Mouse (Mus musculus) bone marrow, adult 2 months (tissue): ENCODE data around the gene Smbd1. TPM values are rescaled to one million over a fixed set of nuclear protein-coding genes. Genes with fewer than 3 reads are reported as not detected.

Experiments
- H3K27ac ChIP-seq: fragments of 200-500 bp; 2 replicates; pipeline ENCODE4 v1.5.1; 2012; ENCODE audit warnings: low read depth, mild to moderate bottlenecking, control low read depth, inconsistent platforms, low read length; ENCODE audit not compliant: control insufficient read depth, poor library complexity, insufficient read depth
- H3K4me1 ChIP-seq: fragments of 200-500 bp; 2 replicates; pipeline ENCODE4 v1.6.1; 2011; ENCODE audit warnings: low read length; ENCODE audit not compliant: control insufficient read depth, insufficient read depth
- H3K4me3 ChIP-seq: fragments of 200-500 bp; replicated peaks from 2 replicates; pipeline ENCODE3; 2011; ENCODE audit warnings: mild to moderate bottlenecking, low read depth, low read length, control low read depth; ENCODE audit not compliant: control insufficient read depth
- CTCF ChIP-seq: fragments of 200-500 bp; IDR thresholded peaks from 2 replicates; pipeline ENCODE4 v1.5.1; 2011; ENCODE audit warnings: low read length, control low read depth; ENCODE audit not compliant: control insufficient read depth, insufficient read depth
- POLR2A ChIP-seq: fragments of 200-500 bp; IDR thresholded peaks from 2 replicates; pipeline ENCODE4 v1.6.1; 2011; ENCODE audit warnings: low read depth, mild to moderate bottlenecking, control low read depth, low read length, borderline replicate concordance; ENCODE audit not compliant: control insufficient read depth
- WGBS: fragments of 180-500 bp; shearing (Covaris S2); methylation state at CpG from one replicate; pipeline ENCODE4 v1.1.7; 2018; 5-methylcytosine and 5-hydroxymethylcytosine counted together
- polyA plus RNA-seq: library from polyadenylated mRNA; stranded (reverse); fragments of >200 nt; gene quantifications from 2 replicates; pipeline ENCODE4 v1.2.4, GENCODE M21; 2011; ENCODE audit warnings: low replicate concordance; ENCODE audit not compliant: missing spikeins, insufficient read depth, insufficient read length

Gene Smbd1
- polyA plus RNA-seq, result not detected in 2 replicates

DNA sequence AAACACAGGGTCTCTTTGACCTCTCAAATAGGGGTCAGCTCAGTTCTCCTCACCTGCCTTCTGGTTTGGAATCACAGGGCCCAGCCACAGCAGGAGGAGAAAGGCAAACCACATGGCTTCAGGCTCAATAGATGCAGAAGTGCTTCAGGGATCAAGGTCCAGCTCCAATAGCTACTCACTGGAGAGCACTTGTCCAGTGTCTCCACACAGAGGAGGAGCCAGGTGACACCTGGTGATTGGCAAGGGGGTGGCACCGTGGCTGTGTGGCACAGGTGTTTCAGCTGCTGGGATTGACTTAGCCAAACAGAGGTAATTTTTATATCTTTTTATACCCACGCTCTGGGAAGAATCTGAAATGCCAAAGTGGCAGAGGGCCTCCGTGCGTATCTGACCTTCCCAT lies at the start of gene Smbd1:
Gene Smbd1 (minus strand): TSS at position 157 of the 400 bp plus-strand sequence.
- H3K27ac ChIP-seq, result no peak within 1 kb of the TSS
- peaks cover 3% of the 10 kb centered on the region for H3K4me1 ChIP-seq
- WGBS, result 85% methylated on average over 4 of the region's 4 CpGs
- H3K4me3 ChIP-seq, result no peak within 1 kb of the TSS
- TF ChIP-seq CTCF (no peak), POLR2A (no peak)

DNA sequence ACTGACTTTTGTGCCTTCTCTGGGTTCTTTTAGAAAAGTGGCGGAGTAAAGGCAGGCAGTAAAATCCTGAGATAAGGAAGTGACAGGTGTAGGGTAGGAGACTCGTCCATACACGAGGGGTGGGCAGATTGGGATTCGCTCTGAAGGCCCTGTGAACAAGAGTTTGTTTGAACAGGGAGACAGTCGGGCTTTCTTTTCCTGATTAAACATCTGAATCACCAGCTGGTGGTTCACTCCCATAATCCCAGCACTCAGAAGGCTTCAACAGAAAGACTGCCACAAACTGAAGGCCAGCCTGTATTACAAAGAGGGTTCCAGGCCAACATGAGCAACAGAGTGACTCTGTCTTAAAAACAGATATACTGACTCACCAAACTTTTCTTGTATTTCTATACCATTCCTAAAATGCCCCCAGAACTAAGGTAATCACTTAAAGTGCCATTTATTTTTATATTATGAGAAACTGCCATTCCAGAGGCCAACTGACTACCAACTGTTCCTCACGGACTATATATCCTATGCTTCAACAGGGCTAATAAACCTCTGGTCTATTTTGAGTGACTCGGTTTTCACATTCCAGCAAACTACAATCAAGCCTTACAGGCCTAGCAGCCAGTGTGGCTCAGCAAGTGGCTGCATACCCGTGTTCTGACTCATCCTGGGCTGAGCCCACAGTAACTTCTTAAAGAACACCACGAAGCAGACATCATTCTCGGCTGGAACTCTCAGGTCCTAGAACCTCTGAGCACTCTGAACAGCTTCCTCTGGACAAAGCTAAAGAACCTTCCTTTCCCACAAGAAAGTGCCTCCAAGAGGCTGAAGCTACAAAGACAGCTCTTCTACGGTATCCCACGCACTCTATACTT lies 48.7 kb upstream of the Smbd1 start:
- no peaks in the 10 kb centered on the region for H3K4me1 ChIP-seq
- H3K27ac ChIP-seq, result no peak overlapping the region
- TF ChIP-seq CTCF (no peak), POLR2A (no peak)
- H3K4me3 ChIP-seq, result no peak overlapping the region
- 73% methylated on average over 12 of the region's 12 CpGs for WGBS

GRCm38 (mm10) chr16:32858356-32858755 lies 48.1 kb upstream of the Smbd1 start:
- H3K4me3 ChIP-seq, result no peak overlapping the region
- 49% methylated on average over 4 of the region's 4 CpGs for WGBS
- no peaks in the 10 kb centered on the region for H3K4me1 ChIP-seq
- no peak overlapping the region for H3K27ac ChIP-seq
- TF ChIP-seq POLR2A (no peak), CTCF (no peak)

- WGBS, result 96% methylated on average over 3 of the region's 3 CpGs
- Histone ChIP-seq H3K4me1 (no peaks in the 10 kb centered on the region), H3K4me3 (no peak overlapping the region), H3K27ac (no peak overlapping the region)
- TF ChIP-seq CTCF (no peak), POLR2A (no peak)
Measured at GRCm38 (mm10) chr16:32856751-32857150, 46.5 kb upstream of the Smbd1 start.

GRCm38 (mm10) chr16:32854050-32854571 lies 43.8 kb upstream of the Smbd1 start:
- TF ChIP-seq CTCF (no peak), POLR2A (no peak)
- Histone ChIP-seq H3K4me3 (no peak overlapping the region), H3K4me1 (no peaks in the 10 kb centered on the region), H3K27ac (no peak overlapping the region)
- WGBS, result 30% methylated on average over 2 of the region's 2 CpGs

DNA sequence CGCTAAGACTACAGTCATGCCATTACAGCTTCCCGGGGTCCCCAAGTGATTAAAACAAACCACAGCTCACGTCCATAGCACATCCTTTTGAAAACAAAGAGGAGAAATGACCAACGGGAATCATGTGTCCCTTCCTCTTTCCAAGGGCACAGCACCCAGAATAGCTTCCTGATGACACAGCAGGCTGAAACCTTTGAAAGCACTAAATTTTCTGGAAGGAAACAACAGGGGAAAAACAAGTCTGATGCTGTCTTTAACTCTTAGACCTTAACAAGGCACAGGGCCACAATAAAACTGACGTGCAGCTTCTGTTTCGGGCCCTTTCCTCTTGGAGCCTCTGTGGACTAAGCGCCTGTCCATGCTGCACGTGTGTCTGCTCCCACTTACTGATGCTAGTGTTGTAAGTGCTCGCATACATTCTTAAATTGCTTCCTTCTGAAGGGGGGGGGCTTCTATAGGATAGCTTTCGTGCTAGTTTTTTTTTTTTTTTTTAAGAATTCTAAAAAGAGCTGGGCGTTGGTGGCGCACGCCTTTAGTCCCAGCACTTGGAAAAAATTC lies 43.3 kb upstream of the Smbd1 start:
- Histone ChIP-seq H3K4me1 (no peaks in the 10 kb centered on the region), H3K27ac (no peak overlapping the region), H3K4me3 (no peak overlapping the region)
- no peak for TF ChIP-seq POLR2A
- TF ChIP-seq CTCF, result no peak
- WGBS, result 59% methylated on average over 13 of the region's 13 CpGs

GRCm38 (mm10) chr16:32849042-32849830 lies 39.0 kb upstream of the Smbd1 start:
- H3K27ac ChIP-seq, result no peak overlapping the region
- WGBS, result 92% methylated on average over 11 of the region's 11 CpGs
- H3K4me1 ChIP-seq, result no peaks in the 10 kb centered on the region
- no peak overlapping the region for H3K4me3 ChIP-seq
- TF ChIP-seq POLR2A (no peak), CTCF (no peak)

- Histone ChIP-seq H3K4me1 (no peaks in the 10 kb centered on the region), H3K4me3 (no peak overlapping the region), H3K27ac (no peak overlapping the region)
- 89% methylated on average over 11 of the region's 11 CpGs for WGBS
- no peak for TF ChIP-seq CTCF
- TF ChIP-seq POLR2A, result no peak
Measured at GRCm38 (mm10) chr16:32847103-32847502, 36.8 kb upstream of the Smbd1 start.
